Mouse (Mus musculus): ENCODE data around the gene Serinc5. TPM values are rescaled to one million over a fixed set of nuclear protein-coding genes. Genes with fewer than 3 reads are reported as not detected.
A peak's percentile ranks its signal among the peaks of the same experiment; 100 is the strongest.

The Serinc5 gene
- total and polyA plus RNA-seq, 3 experiments = 10.3 to 12.4 (median 12.0) TPM

GRCm38 (mm10) chr13:92697141-92697540, 86.2 kb downstream of the Serinc5 start:
- TF ChIP-seq CTCF (IDR thresholded peaks at IDR 0.05) = no peak
- no peak for TF ChIP-seq POLR2A (IDR thresholded peaks at IDR 0.05; ENCODE audit: insufficient read depth, low read depth, low read length)
- no peak for TF ChIP-seq EP300 (IDR thresholded peaks at IDR 0.05; ENCODE audit: insufficient read depth, low read depth, low read length)
- no peaks in the 10 kb centered on the region for H3K36me3 ChIP-seq (ENCODE audit: control insufficient read depth, insufficient read depth, low read length)
- no peaks in the 10 kb centered on the region for H3K27me3 ChIP-seq (ENCODE audit: control insufficient read depth, insufficient read depth, low read length)
- H3K79me2 ChIP-seq (replicated peaks; ENCODE audit: control insufficient read depth, insufficient read depth, low read length) = no peaks in the 10 kb centered on the region
- 83% methylated on average over 4 of the region's 4 CpGs for WGBS
- no peak overlapping the region for H3K27ac ChIP-seq
- intact Hi-C loops (cut with DNase I) = no loop called here
- no peak overlapping the region for H3K9ac ChIP-seq (ENCODE audit: low read depth, low read length)
- no peak overlapping the region for H3K4me3 ChIP-seq
- DNase-seq = no peak
- H3K4me1 ChIP-seq (ENCODE audit: control insufficient read depth, insufficient read depth, low read length) = no peaks in the 10 kb centered on the region

- no peak for DNase-seq
- Histone ChIP-seq H3K36me3 (ENCODE audit: control insufficient read depth, insufficient read depth, low read length) (no peaks in the 10 kb centered on the region), H3K79me2 (replicated peaks; ENCODE audit: control insufficient read depth, insufficient read depth, low read length) (no peaks in the 10 kb centered on the region), H3K27me3 (ENCODE audit: control insufficient read depth, insufficient read depth, low read length) (no peaks in the 10 kb centered on the region), H3K4me3 (no peak overlapping the region), H3K4me1 (ENCODE audit: control insufficient read depth, insufficient read depth, low read length) (no peaks in the 10 kb centered on the region), H3K9ac (ENCODE audit: low read depth, low read length) (no peak overlapping the region), H3K27ac (no peak overlapping the region)
- 92% methylated on average over 9 of the region's 9 CpGs for WGBS
- intact Hi-C loops (cut with DNase I) = no loop called here
- TF ChIP-seq POLR2A (IDR thresholded peaks at IDR 0.05; ENCODE audit: insufficient read depth, low read depth, low read length) (no peak), EP300 (IDR thresholded peaks at IDR 0.05; ENCODE audit: insufficient read depth, low read depth, low read length) (no peak), CTCF (IDR thresholded peaks at IDR 0.05) (no peak)
These were observed 87.9 kb downstream of the Serinc5 start for GRCm38 (mm10) chr13:92698781-92699180.

DNA sequence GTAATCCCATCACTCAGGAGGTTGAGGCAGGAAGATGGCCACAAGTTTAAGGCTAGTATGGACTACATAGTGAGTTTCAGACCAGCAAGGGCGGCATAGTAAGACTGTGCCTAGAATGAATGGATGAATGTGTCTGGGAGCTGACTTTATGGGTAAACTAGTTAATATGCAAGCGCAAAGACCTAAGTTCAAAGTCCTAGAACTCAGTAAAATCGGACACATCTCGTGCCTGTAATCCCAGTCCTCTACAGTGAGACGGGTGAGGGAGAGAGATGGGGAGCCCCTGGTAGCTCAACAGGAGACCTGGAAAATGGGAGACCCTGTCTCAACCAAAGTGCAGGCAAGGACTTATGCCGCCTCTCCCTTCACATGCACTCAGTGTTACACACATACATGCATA, 88.5 kb downstream of the Serinc5 start:
- no peaks in the 10 kb centered on the region for H3K79me2 ChIP-seq (replicated peaks; ENCODE audit: control insufficient read depth, insufficient read depth, low read length)
- H3K4me3 ChIP-seq = no peak overlapping the region
- DNase-seq = no peak
- no peaks in the 10 kb centered on the region for H3K36me3 ChIP-seq (ENCODE audit: control insufficient read depth, insufficient read depth, low read length)
- 95% methylated on average over 6 of the region's 6 CpGs for WGBS
- no peak overlapping the region for H3K27ac ChIP-seq
- no peaks in the 10 kb centered on the region for H3K27me3 ChIP-seq (ENCODE audit: control insufficient read depth, insufficient read depth, low read length)
- TF ChIP-seq POLR2A (IDR thresholded peaks at IDR 0.05; ENCODE audit: insufficient read depth, low read depth, low read length) (no peak), CTCF (IDR thresholded peaks at IDR 0.05) (no peak), EP300 (IDR thresholded peaks at IDR 0.05; ENCODE audit: insufficient read depth, low read depth, low read length) (no peak)
- intact Hi-C loops (cut with DNase I) = no loop called here
- no peaks in the 10 kb centered on the region for H3K4me1 ChIP-seq (ENCODE audit: control insufficient read depth, insufficient read depth, low read length)
- no peak overlapping the region for H3K9ac ChIP-seq (ENCODE audit: low read depth, low read length)

DNA sequence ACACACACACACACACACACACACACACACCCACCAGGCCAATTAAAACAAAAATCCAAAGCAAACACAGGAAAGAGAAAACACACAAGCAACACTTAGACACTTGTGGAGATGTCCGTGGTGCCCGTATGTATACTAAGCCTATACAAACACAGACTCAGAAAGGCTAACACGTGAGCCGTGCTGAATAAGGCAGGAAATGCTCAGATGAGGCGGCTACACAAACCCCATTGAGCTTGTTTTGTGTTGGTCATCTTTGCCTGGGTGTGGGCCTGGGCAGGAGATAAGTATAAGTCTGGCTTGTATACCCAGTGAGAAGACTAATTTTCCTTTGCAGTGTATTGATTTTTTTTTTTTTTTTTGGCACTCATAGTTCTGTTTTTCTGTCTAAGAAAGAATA, 91.1 kb downstream of the Serinc5 start:
- TF ChIP-seq EP300 (IDR thresholded peaks at IDR 0.05; ENCODE audit: insufficient read depth, low read depth, low read length) (no peak), POLR2A (IDR thresholded peaks at IDR 0.05; ENCODE audit: insufficient read depth, low read depth, low read length) (no peak), CTCF (IDR thresholded peaks at IDR 0.05) (no peak)
- whole genome bisulfite sequencing = 56% methylated on average over 5 of the region's 5 CpGs
- DNase-seq = no peak

GRCm38 (mm10) chr13:92703241-92704027, 92.5 kb downstream of the Serinc5 start:
- no peaks in the 10 kb centered on the region for H3K36me3 ChIP-seq (ENCODE audit: control insufficient read depth, insufficient read depth, low read length)
- intact Hi-C loops (cut with DNase I) = no loop called here
- H3K4me1 ChIP-seq (ENCODE audit: control insufficient read depth, insufficient read depth, low read length) = no peaks in the 10 kb centered on the region
- no peaks in the 10 kb centered on the region for H3K27me3 ChIP-seq (ENCODE audit: control insufficient read depth, insufficient read depth, low read length)
- H3K9ac ChIP-seq (ENCODE audit: low read depth, low read length) = no peak overlapping the region
- no peak overlapping the region for H3K4me3 ChIP-seq
- peak; percentile 45 to 63 for DNase-seq
- H3K79me2 ChIP-seq (replicated peaks; ENCODE audit: control insufficient read depth, insufficient read depth, low read length) = no peaks in the 10 kb centered on the region
- TF ChIP-seq POLR2A (IDR thresholded peaks at IDR 0.05; ENCODE audit: insufficient read depth, low read depth, low read length) = no peak
- peak; percentile 43 for TF ChIP-seq CTCF (IDR thresholded peaks at IDR 0.05)
- H3K27ac ChIP-seq = no peak overlapping the region
- WGBS = 63% methylated on average over 8 of the region's 8 CpGs

More for the DNA sequence above, 91.1 kb downstream of the Serinc5 start:
- H3K9ac ChIP-seq (ENCODE audit: low read depth, low read length) = no peak overlapping the region
- H3K4me1 ChIP-seq (ENCODE audit: control insufficient read depth, insufficient read depth, low read length) = no peaks in the 10 kb centered on the region
- H3K27ac ChIP-seq = no peak overlapping the region
- no peaks in the 10 kb centered on the region for H3K27me3 ChIP-seq (ENCODE audit: control insufficient read depth, insufficient read depth, low read length)
- intact Hi-C loops (cut with DNase I) = no loop called here
- no peak overlapping the region for H3K4me3 ChIP-seq
- H3K79me2 ChIP-seq (replicated peaks; ENCODE audit: control insufficient read depth, insufficient read depth, low read length) = no peaks in the 10 kb centered on the region
- no peaks in the 10 kb centered on the region for H3K36me3 ChIP-seq (ENCODE audit: control insufficient read depth, insufficient read depth, low read length)

DNA sequence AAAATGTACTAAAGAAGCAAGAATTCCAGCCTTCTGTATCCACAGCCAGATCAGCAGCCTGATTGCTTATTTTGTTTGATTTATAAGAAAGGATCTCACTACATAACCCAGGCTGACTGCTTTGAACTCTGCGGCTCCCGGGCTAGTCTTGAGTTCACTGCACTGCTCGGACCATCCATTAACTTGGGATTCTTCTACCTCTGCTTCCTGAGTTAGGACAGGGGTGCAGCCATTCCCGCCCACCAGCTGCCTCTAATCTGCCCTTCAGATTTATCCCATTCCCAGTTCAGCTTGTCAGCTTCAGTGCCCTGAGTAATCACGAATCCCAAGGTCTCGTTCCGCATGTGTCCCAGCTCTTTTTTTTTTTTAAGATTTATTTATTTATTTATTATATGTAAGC, 93.3 kb downstream of the Serinc5 start:
- no peaks in the 10 kb centered on the region for H3K4me1 ChIP-seq (ENCODE audit: control insufficient read depth, insufficient read depth, low read length)
- no peak for DNase-seq
- H3K36me3 ChIP-seq (ENCODE audit: control insufficient read depth, insufficient read depth, low read length) = no peaks in the 10 kb centered on the region
- no peak overlapping the region for H3K4me3 ChIP-seq
- intact Hi-C loops (cut with DNase I) = no loop called here
- TF ChIP-seq POLR2A (IDR thresholded peaks at IDR 0.05; ENCODE audit: insufficient read depth, low read depth, low read length) (no peak), CTCF (IDR thresholded peaks at IDR 0.05) (no peak), EP300 (IDR thresholded peaks at IDR 0.05; ENCODE audit: insufficient read depth, low read depth, low read length) (no peak)
- WGBS = 94% methylated on average over 7 of the region's 7 CpGs
- no peaks in the 10 kb centered on the region for H3K27me3 ChIP-seq (ENCODE audit: control insufficient read depth, insufficient read depth, low read length)
- no peak overlapping the region for H3K9ac ChIP-seq (ENCODE audit: low read depth, low read length)
- no peak overlapping the region for H3K27ac ChIP-seq
- no peaks in the 10 kb centered on the region for H3K79me2 ChIP-seq (replicated peaks; ENCODE audit: control insufficient read depth, insufficient read depth, low read length)

Measured in heart, adult 2 months (tissue).